Mouse (Mus musculus) liver, embryonic 16.5 days (tissue): ENCODE measurements around the gene Gata3. TPM values are rescaled to one million over a fixed set of nuclear protein-coding genes. Genes with fewer than 3 reads are reported as not detected.

ENCODE experiments used
- ATAC-seq: fragments of 200-750 bp; cut with Nextera tagmentation; 2 replicates; pipeline ENCODE4 v1.8.0; 2017; ENCODE audit warnings: low read depth, mild to moderate bottlenecking, moderate number of reproducible peaks, moderate library complexity
- H3K27ac ChIP-seq: fragments of 300-500 bp; sonication (generic); 2 replicates; pipeline ENCODE4 v1.5.1; 2014; ENCODE audit warnings: mild to moderate bottlenecking, low read length
- H3K27me3 ChIP-seq: fragments of 300-500 bp; sonication (generic); 2 replicates; pipeline ENCODE4 v1.6.1; 2014; ENCODE audit warnings: low read depth, low read length, mixed read lengths; ENCODE audit not compliant: control insufficient read depth, insufficient read depth
- H3K36me3 ChIP-seq: fragments of 300-500 bp; sonication (generic); 2 replicates; pipeline ENCODE4 v1.6.1; 2014; ENCODE audit warnings: mild to moderate bottlenecking; ENCODE audit not compliant: control insufficient read depth, insufficient read depth
- H3K4me1 ChIP-seq: fragments of 300-500 bp; sonication (generic); 2 replicates; pipeline ENCODE4 v1.6.1; 2014; ENCODE audit warnings: low read depth, low read length, mixed read lengths; ENCODE audit not compliant: control insufficient read depth
- H3K4me2 ChIP-seq: fragments of 300-500 bp; sonication (generic); 2 replicates; pipeline ENCODE4 v1.6.1; 2014; ENCODE audit warnings: low read depth, low read length, mixed read lengths
- H3K4me3 ChIP-seq: fragments of 300-500 bp; sonication (generic); 2 replicates; pipeline ENCODE4 v1.5.1; 2014; ENCODE audit warnings: low read depth, mild to moderate bottlenecking, low read length
- H3K9ac ChIP-seq: fragments of 300-500 bp; sonication (generic); 2 replicates; pipeline ENCODE4 v1.6.1; 2014; ENCODE audit warnings: low read depth, low read length
- H3K9me3 ChIP-seq: fragments of 300-500 bp; sonication (generic); replicated peaks from 2 replicates; pipeline ENCODE4 v1.6.1; 2016; ENCODE audit warnings: low read length; ENCODE audit not compliant: control insufficient read depth
- WGBS: fragments of 180-500 bp; shearing (Covaris S2); extraction: QIAGEN DNeasy Blood & Tissue Kit; methylation state at CpG from one replicate; pipeline ENCODE4 v1.1.7; 2014; ENCODE audit not compliant: insufficient replicate concordance; 5-methylcytosine and 5-hydroxymethylcytosine counted together
- polyA plus RNA-seq: library from polyadenylated mRNA; unstranded; fragments of >200 nt; fragmentation: Nextera tagmentation; extraction: Ambion mirVana; gene quantifications from 2 replicates; pipeline ENCODE4 v1.2.1, GENCODE M21; 2015

Gata3 gene
- polyA plus RNA-seq, 1 experiment from 2014 or later, result 1.1 TPM

DNA sequence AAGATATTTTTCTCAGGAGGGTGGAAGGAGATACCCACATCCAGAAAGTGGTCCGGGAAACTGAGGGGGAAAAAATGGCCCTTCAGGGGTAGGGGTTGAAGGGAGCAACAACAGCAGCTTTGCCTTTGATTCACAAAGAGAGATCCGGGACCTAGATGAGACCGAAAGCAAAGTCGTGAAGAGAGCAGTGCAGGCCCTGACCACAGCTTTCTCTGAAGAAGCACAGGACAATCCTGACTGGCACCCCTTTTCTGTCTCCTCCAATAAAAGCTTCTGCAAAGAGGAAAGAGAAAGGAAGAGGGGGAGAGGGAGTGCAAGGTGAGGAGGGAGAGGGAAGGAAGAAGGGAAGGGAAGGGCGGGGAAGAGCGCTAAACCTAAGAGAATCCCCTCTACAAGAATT is 18.0 kb downstream of the Gata3 start:
- Histone ChIP-seq H3K9me3 (no peaks in the 10 kb centered on the region), H3K27ac (no peak overlapping the region), H3K4me2 (no peak overlapping the region), H3K36me3 (no peaks in the 10 kb centered on the region), H3K4me1 (no peaks in the 10 kb centered on the region; the same call in none of the 2 replicates), H3K4me3 (no peak overlapping the region), H3K27me3 (peaks cover 39% of the 10 kb centered on the region), H3K9ac (no peak overlapping the region)
- WGBS, result 24% methylated on average over 6 of the region's 6 CpGs
- ATAC-seq, result no peak

DNA sequence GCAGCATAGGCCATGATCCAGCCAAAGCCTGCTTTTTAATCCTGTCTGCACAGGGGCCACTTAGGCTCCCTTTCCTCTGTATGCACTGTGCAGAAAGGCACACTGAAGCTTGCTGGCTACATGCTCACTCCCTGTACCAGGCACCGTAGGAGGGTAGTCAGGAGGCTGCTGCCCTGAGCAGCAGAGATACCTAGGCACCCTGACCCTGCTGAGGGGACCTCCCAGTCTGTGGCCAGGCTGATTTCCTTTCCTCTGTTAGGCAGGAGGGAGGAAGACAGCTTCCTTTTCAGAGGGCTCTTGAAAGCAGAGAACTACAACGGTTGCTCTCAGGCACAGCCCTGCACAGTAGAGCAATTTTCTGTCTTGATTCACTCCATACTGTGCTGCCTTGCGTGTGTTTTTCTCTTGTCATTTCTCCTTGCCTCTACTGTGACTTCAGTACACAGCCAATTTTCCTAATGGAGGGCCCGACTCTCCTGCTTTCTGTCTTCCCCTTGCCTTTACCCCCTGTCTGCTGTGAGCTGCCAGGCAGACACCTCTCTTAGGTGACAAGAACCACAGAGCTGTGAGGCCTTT is 18.6 kb downstream of the Gata3 start:
- Histone ChIP-seq H3K9me3 (no peaks in the 10 kb centered on the region), H3K4me1 (no peaks in the 10 kb centered on the region; the same call in none of the 2 replicates), H3K27me3 (peaks cover 33% of the 10 kb centered on the region), H3K9ac (no peak overlapping the region), H3K4me3 (no peak overlapping the region), H3K36me3 (no peaks in the 10 kb centered on the region), H3K4me2 (no peak overlapping the region), H3K27ac (no peak overlapping the region)
- WGBS, result 10% methylated on average over 4 of the region's 4 CpGs
- ATAC-seq, result no peak

DNA sequence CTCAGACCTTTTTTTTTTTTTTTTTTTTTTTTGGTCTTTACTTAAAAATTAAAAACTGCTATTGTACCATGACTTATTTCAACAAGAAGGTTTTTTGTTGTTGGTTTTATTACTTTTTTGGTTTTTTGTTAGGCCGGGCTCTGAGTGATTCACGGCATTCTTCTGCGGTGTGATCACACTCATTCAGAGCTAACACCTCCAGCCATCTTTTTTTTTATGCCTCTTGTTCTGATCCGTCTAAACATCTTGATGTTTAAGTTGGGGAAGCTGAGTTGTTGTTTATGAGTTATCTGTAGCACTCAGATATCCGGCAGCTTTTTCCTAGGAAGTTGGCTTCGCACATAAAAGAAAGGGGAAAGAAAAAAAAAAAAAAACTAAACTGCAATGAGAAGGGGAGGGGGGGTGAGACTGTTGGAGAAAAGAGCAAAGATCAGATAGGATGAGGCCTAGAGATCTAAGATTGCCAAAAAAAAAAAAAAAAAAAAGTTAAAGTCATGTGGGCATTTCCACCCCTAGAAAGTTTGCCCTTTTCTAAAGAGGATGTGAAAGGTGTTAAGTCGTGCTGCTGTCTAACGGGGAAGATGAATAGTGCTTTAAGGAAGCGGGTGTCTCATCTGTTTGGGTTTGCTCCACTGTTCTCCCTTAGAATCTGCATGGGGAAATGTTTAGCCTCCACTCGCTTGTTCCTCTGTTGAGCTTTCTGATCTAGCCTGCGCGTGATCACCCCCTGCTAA is 22.6 kb downstream of the Gata3 start:
- 28% methylated on average over 12 of the region's 12 CpGs for WGBS
- no peak overlapping the region for H3K27ac ChIP-seq
- no peaks in the 10 kb centered on the region for H3K4me1 ChIP-seq
- peaks cover 4% of the 10 kb centered on the region for H3K27me3 ChIP-seq
- H3K36me3 ChIP-seq, result no peaks in the 10 kb centered on the region
- H3K4me2 ChIP-seq, result no peak overlapping the region
- no peak for ATAC-seq
- no peaks in the 10 kb centered on the region for H3K9me3 ChIP-seq
- H3K9ac ChIP-seq, result no peak overlapping the region
- H3K4me3 ChIP-seq, result no peak overlapping the region

DNA sequence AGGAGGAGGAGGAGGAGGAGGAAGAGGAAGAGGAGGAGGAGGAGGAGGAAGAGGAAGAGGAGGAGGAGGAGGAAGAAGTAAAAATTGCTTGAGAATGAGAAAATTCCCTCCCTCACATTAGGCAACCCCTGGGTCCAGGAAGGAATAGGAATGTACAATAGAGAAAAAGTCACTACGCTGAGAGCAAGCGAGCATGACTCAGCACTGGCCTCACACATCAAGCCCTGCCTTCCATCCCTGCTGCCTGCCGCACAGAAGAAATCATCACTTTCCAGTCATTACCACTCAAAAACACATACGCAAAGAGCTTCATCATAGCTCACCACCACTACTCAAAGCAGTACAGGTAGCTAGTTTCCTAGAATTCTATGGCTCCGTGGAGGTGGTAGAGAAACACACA is 29.1 kb downstream of the Gata3 start:
- Histone ChIP-seq H3K27ac (no peak overlapping the region), H3K4me2 (no peak overlapping the region), H3K4me3 (no peak overlapping the region), H3K9ac (no peak overlapping the region), H3K36me3 (no peaks in the 10 kb centered on the region), H3K9me3 (no peaks in the 10 kb centered on the region), H3K27me3 (no peaks in the 10 kb centered on the region), H3K4me1 (no peaks in the 10 kb centered on the region)
- 47% methylated on average over 5 of the region's 5 CpGs for WGBS
- ATAC-seq, result no peak

DNA sequence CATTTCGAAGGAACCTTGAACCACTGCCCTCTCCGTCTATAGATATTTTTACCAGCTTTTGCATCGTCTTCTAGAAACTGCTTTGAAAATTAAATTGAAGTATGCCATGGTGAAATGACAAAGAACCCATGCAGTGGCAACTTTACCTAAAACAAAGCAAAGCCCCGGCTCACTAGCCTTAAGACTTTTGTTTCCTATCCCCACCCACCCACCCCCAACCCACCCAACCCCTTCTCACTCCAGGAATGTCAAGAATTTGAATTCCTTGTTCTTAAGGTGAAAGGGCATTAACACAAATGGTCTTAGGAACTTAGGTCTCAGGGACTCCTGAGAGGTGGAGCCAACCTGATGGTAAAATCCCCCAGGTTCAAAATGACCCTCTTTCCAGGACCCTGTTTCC is 34.0 kb downstream of the Gata3 start:
- Histone ChIP-seq H3K4me1 (no peaks in the 10 kb centered on the region), H3K9ac (no peak overlapping the region), H3K27ac (no peak overlapping the region), H3K27me3 (no peaks in the 10 kb centered on the region), H3K4me2 (no peak overlapping the region), H3K9me3 (no peaks in the 10 kb centered on the region), H3K4me3 (no peak overlapping the region), H3K36me3 (no peaks in the 10 kb centered on the region)
- ATAC-seq, result no peak
- 39% methylated on average over 4 of the region's 4 CpGs for WGBS

DNA sequence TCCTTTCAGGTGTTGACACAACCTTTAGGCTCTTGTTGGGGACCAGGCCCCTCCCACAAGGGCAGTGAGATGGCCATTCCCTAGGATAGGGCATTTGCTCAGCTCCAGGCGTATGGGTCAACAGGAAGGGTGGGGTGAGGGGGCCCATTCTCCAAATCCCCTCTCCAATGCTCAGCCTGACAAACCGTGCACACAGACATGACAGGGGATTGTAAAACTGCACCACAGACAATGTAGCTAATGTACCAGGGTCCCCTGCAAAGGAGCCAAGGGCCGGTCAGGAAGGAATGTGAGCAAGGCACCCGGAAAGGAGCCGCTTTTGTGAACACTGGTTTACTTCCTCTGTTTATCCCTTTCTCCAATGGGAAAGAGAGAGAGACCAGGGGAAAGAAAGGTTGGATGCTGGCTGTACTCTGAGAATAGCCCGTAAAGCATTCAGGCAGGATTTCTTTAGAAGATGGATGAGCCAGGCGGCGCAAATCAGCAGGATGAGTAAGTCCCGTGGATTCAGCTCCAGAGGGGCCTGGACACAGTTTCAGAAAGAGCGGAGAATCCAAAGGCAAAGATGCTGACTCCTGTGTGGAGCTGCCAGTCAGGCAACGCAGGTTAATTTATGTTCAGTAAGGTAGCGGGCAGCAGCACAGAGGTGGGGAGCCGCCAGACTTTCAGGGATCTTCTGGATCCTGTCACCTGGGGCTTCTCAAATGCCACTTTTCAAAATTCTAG is 36.8 kb downstream of the Gata3 start:
- H3K4me1 ChIP-seq, result no peaks in the 10 kb centered on the region
- H3K27me3 ChIP-seq, result no peaks in the 10 kb centered on the region
- no peaks in the 10 kb centered on the region for H3K36me3 ChIP-seq
- no peak overlapping the region for H3K4me3 ChIP-seq
- ATAC-seq, result no peak
- no peak overlapping the region for H3K9ac ChIP-seq
- 63% methylated on average over 13 of the region's 13 CpGs for WGBS
- H3K27ac ChIP-seq, result no peak overlapping the region
- H3K4me2 ChIP-seq, result no peak overlapping the region
- H3K9me3 ChIP-seq, result no peaks in the 10 kb centered on the region

DNA sequence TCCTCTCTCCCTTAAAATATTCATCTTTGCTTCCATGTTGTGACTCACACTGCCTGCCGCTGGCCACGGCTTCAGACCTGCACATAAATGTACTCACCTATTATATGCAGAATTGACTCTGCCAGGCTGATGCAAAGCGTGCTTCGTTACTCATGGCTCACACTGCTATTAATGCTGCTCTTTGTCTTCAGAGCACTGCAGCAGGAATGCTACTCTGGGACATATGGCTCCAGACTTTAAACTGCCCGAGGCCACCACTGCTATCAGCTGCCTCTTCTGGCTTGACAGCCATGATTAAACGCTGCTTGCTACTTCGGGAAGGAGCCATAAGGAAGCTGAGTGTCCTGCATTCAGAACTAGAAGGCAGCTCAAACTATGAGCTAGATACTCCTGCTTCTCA is 54.6 kb downstream of the Gata3 start:
- no peak overlapping the region for H3K4me3 ChIP-seq
- 64% methylated on average over 7 of the region's 7 CpGs for WGBS
- no peaks in the 10 kb centered on the region for H3K27me3 ChIP-seq
- no peak overlapping the region for H3K27ac ChIP-seq
- H3K4me1 ChIP-seq, result no peaks in the 10 kb centered on the region
- no peak for ATAC-seq
- H3K4me2 ChIP-seq, result no peak overlapping the region
- H3K9me3 ChIP-seq, result no peaks in the 10 kb centered on the region
- H3K36me3 ChIP-seq, result no peaks in the 10 kb centered on the region
- no peak overlapping the region for H3K9ac ChIP-seq

DNA sequence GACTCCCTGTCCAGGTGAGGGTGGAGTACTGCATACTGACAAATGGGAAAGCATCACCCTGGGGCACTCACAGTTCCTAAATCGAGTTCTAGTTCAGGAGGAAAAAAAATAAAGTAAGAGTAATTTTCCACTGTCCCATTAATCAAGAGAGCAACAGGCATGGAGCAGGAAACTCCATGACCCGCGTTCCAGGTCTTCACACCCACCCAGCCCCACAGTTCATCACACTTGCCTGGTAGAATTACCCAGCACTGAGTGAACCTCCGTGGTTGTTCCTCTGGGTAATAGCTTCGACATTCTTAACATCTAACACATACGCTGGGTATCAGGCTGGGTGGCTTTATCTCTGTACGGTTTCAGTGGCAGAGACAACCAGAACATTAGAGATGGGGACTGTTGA is 56.1 kb downstream of the Gata3 start:
- no peaks in the 10 kb centered on the region for H3K4me1 ChIP-seq
- no peak overlapping the region for H3K9ac ChIP-seq
- ATAC-seq, result no peak
- no peak overlapping the region for H3K4me2 ChIP-seq
- H3K4me3 ChIP-seq, result no peak overlapping the region
- H3K27ac ChIP-seq, result no peak overlapping the region
- no peaks in the 10 kb centered on the region for H3K27me3 ChIP-seq
- H3K9me3 ChIP-seq, result no peaks in the 10 kb centered on the region
- H3K36me3 ChIP-seq, result no peaks in the 10 kb centered on the region
- 59% methylated on average over 7 of the region's 7 CpGs for WGBS

DNA sequence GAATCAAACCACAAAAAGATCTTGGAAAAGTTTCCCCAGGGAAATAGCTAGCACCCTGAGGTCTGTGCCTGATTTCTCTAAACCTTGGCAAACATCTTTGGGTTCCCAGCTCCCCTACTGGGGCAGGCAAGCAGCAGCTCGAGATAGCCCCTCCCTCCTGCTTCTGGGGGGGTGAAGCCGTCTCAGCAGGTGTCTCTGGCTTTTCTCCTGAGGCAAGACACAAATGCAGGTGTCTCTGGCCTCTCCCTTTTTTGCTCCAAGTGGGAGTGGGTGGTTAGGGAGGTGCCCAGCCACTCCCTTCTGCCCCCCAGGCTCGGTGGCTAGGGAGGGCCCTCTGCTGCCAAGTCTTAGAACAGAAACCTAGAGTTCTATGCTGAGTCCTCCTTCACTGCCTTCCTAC is 62.2 kb downstream of the Gata3 start:
- 29% methylated on average over 3 of the region's 3 CpGs for WGBS
- Histone ChIP-seq H3K36me3 (no peaks in the 10 kb centered on the region), H3K9me3 (no peaks in the 10 kb centered on the region), H3K4me2 (no peak overlapping the region), H3K4me1 (no peaks in the 10 kb centered on the region), H3K27ac (no peak overlapping the region), H3K27me3 (no peaks in the 10 kb centered on the region), H3K9ac (no peak overlapping the region), H3K4me3 (no peak overlapping the region)
- no peak for ATAC-seq
